In genomic region chr9:44125026-44125425, GRCm38 (mm10) we compare ENCODE assay signal across 14 mouse cellular contexts. TPM values are rescaled to one million over a fixed set of nuclear protein-coding genes. Genes with fewer than 3 reads are reported as not detected.
"Had no signal": no experiment of that assay in that cellular context is flagged by ENCODE, and none has a peak within 500 bp of the region (broad histone marks: within the 10 kb centered on the region; RNA-seq: fewer than 3 reads in every experiment).

No protein-coding gene starts in this region.

- H3K9me3 ChIP-seq: limb, embryonic 12.5 days; liver, embryonic 13.5 days; neural tube, embryonic 13.5 days; stomach, embryonic 15.5 days had no signal

- H3K9ac ChIP-seq: limb, embryonic 12.5 days; liver, embryonic 13.5 days; liver, postnatal 0 days; neural tube, embryonic 13.5 days; stomach, embryonic 15.5 days had no signal

- H3K4me2 ChIP-seq: limb, embryonic 12.5 days; liver, embryonic 13.5 days; neural tube, embryonic 13.5 days; stomach, embryonic 15.5 days had no signal

- H3K27ac ChIP-seq: limb, embryonic 12.5 days; liver, embryonic 13.5 days; neural tube, embryonic 13.5 days; stomach, embryonic 15.5 days had no signal

- ATAC-seq: intestine, postnatal 0 days; liver, postnatal 0 days had no signal

- DNase-seq: liver; liver, embryonic 13.5 days; liver, postnatal 0 days; midbrain, embryonic 14.5 days; thymus, adult 2 months had no signal

- H3K4me3 ChIP-seq: layer of hippocampus, adult 2 months; limb, embryonic 12.5 days; liver, embryonic 13.5 days; neural tube, embryonic 13.5 days; stomach, embryonic 15.5 days had no signal

- H3K36me3 ChIP-seq: limb, embryonic 12.5 days; liver, embryonic 13.5 days; neural tube, embryonic 13.5 days; stomach, embryonic 15.5 days had no signal

- H3K27me3 ChIP-seq: stomach, embryonic 15.5 days had no signal

RNA-seq across cellular contexts. Expression of gene Gm49380, which starts 11.7 kb away (rescaled TPM):
- total RNA-seq: megakaryocyte progenitor cell, adult 5-6 weeks; monocyte, adult 5-6 weeks had no signal
- polyA plus RNA-seq: inflammation-experienced regulatory T-cells, adult 6 months; intestine, postnatal 0 days; liver, embryonic 13.5 days; liver, postnatal 0 days; spleen, adult 2 months; thymus, adult 2 months had no signal

RNA-seq across cellular contexts. Expression of gene C1qtnf5, which starts 18.0 kb away (rescaled TPM):
- total RNA-seq: megakaryocyte progenitor cell, adult 5-6 weeks; monocyte, adult 5-6 weeks had no signal
- polyA plus RNA-seq: inflammation-experienced regulatory T-cells, adult 6 months had no signal

RNA-seq across cellular contexts. Expression of gene Mfrp, which starts 23.5 kb away (rescaled TPM):
- total RNA-seq: monocyte, adult 5-6 weeks had no signal
- polyA plus RNA-seq: inflammation-experienced regulatory T-cells, adult 6 months; liver, embryonic 13.5 days; liver, postnatal 0 days; neural tube, embryonic 13.5 days had no signal
